In the genomic region with DNA sequence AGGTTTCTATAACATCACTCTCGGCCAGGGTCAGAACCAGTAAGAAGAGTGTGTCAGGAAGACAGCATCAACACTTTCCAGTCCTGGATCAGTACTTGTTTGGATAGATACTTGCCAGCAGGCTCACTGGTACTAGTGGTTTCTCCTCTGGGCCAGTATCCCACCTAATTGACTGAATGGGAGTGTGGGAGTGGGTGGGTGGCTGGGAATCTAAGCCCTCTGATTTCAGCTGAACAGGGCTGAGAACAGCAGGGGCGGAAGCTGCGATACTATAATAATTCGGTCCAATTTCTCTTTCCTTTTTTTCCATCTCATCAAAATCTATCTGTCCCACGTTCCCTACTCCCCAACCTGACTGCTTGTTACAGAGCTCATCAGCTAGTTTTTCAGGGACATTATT, we compare ENCODE assay signal across 18 mouse cellular contexts.
DNase-seq lines count a peak whose midpoint lies in the region; ATAC-seq lines count a peak whose summit lies in the region.
"Had no signal": no experiment of that assay in that cellular context is flagged by ENCODE, and none has a peak within 500 bp of the region (broad histone marks: within the 10 kb centered on the region; RNA-seq: fewer than 3 reads in every experiment).

No protein-coding gene starts in this region.

- DNase-seq in layer of hippocampus, adult 9-11 months: peak; percentile 38
- DNase-seq in layer of hippocampus, adult 9-10 months (ENCODE audit: low spot score): no peak
- DNase-seq in brain, adult 2 months (ENCODE audit: low read depth, low spot score): peak; percentile 12
- DNase-seq: adrenal gland, adult 2 months; adrenal gland, adult 8-10 months; adrenal gland, postnatal 10 days; adrenal gland, postnatal 14 days; adrenal gland, postnatal 25 days; adrenal gland, postnatal 36 days; B cell, adult 2 months; cerebellum, adult 11 months; cerebellum, adult 11-12 months; cerebellum, adult 18-20 months; cerebellum, adult 2 months; cerebellum, adult 8-10 months had no signal

- no peak for ATAC-seq in CD4-positive, CD25-positive, alpha-beta regulatory T cell, adult 4 months
- ATAC-seq: activated CD4-positive, CD25-positive, alpha-beta regulatory T cell, adult 4 months; Patski had no signal
